Mouse (Mus musculus) embryonic facial prominence, embryonic 15.5 days (tissue): ENCODE measurements around the gene Gcc1. TPM values are rescaled to one million over a fixed set of nuclear protein-coding genes. Genes with fewer than 3 reads are reported as not detected.

Experiments used
- ATAC-seq: fragments of 200-750 bp; cut with Nextera tagmentation; 2 replicates; pipeline ENCODE4 v1.8.0; 2017; ENCODE audit warnings: low read depth, moderate TSS enrichment; ENCODE audit not compliant: insufficient number of reproducible peaks, low FRiP score, low TSS enrichment
- H3K27ac ChIP-seq: fragments of 300-500 bp; sonication (generic); replicated peaks from 2 replicates; pipeline ENCODE4 v1.5.1; 2015; ENCODE audit warnings: mild to moderate bottlenecking, inconsistent platforms
- H3K27me3 ChIP-seq: fragments of 300-500 bp; sonication (generic); 2 replicates; pipeline ENCODE4 v1.6.1; 2015; ENCODE audit warnings: inconsistent platforms
- H3K36me3 ChIP-seq: fragments of 300-500 bp; sonication (generic); 2 replicates; pipeline ENCODE4 v1.6.1; 2015; ENCODE audit warnings: mild to moderate bottlenecking, inconsistent platforms
- H3K4me1 ChIP-seq: fragments of 300-500 bp; sonication (generic); 2 replicates; pipeline ENCODE4 v1.6.1; 2015; ENCODE audit warnings: inconsistent platforms
- H3K4me2 ChIP-seq: fragments of 300-500 bp; sonication (generic); replicated peaks from 2 replicates; pipeline ENCODE4 v1.6.1; 2015; ENCODE audit warnings: mild to moderate bottlenecking, inconsistent platforms
- H3K4me3 ChIP-seq: fragments of 300-500 bp; sonication (generic); replicated peaks from 2 replicates; pipeline ENCODE4 v1.5.1; 2015; ENCODE audit warnings: mild to moderate bottlenecking, inconsistent platforms
- H3K9ac ChIP-seq: fragments of 300-500 bp; sonication (generic); 2 replicates; pipeline ENCODE4 v1.6.1; 2015; ENCODE audit warnings: inconsistent platforms
- H3K9me3 ChIP-seq: fragments of 300-500 bp; sonication (generic); replicated peaks from 2 replicates; pipeline ENCODE4 v1.6.1; 2016; ENCODE audit warnings: inconsistent platforms
- WGBS: fragments of 180-500 bp; shearing (Covaris S2); methylation state at CpG from one replicate; pipeline ENCODE4 v1.1.7; 2015; 5-methylcytosine and 5-hydroxymethylcytosine counted together
- polyA plus RNA-seq: library from polyadenylated mRNA; unstranded; fragments of >200 nt; fragmentation: Nextera tagmentation; extraction: Ambion mirVana; gene quantifications from 2 replicates; pipeline ENCODE4 v1.2.1, GENCODE M21; 2015

The Gcc1 gene
- 9.6 and 10.5 TPM in 2 replicates for polyA plus RNA-seq

- H3K36me3 ChIP-seq, result peaks cover 25% of the 10 kb centered on the region
- no peak for ATAC-seq
- H3K4me2 ChIP-seq, result no peak within 1 kb of the TSS
- no peaks in the 10 kb centered on the region for H3K9me3 ChIP-seq
- no peak within 1 kb of the TSS for H3K9ac ChIP-seq
- H3K4me3 ChIP-seq, result no peak within 1 kb of the TSS
- WGBS, result 81% methylated on average over 3 of the region's 3 CpGs
- no peaks in the 10 kb centered on the region for H3K27me3 ChIP-seq
- H3K27ac ChIP-seq, result no peak within 1 kb of the TSS
- peaks cover 15% of the 10 kb centered on the region for H3K4me1 ChIP-seq
Observed at GRCm38 (mm10) chr6:28428290-28428689, at the start of gene Gcc1. Gene Gcc1 (minus strand): TSS chr6:28428390.

DNA sequence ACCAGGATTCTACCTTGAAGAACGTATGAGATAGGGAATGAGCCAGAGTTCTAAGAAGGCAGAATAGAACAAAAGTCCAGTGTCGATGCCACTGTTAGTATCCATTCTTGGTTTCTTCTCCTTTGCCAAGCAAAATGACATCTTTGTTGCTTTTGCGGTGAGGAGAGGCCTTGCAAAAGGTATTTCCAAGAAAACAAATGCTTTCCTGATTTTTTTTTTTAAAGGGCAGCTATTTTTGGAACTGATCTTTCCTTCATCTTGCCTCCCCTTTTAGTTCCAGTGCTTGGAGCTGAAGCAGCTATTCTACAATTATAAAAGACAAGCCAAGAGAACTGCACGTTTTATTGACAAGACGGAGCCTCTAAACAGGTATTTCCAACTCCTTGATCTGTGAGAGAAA is 46.6 kb upstream of the Gcc1 start, which contains the start of gene Snd1:
Snd1 (plus strand) TSS at position 301 of the 400 bp plus-strand sequence.
- no peak for ATAC-seq
- H3K9ac ChIP-seq, result no peak within 1 kb of the TSS
- 83% methylated on average over 5 of the region's 5 CpGs for WGBS

DNA sequence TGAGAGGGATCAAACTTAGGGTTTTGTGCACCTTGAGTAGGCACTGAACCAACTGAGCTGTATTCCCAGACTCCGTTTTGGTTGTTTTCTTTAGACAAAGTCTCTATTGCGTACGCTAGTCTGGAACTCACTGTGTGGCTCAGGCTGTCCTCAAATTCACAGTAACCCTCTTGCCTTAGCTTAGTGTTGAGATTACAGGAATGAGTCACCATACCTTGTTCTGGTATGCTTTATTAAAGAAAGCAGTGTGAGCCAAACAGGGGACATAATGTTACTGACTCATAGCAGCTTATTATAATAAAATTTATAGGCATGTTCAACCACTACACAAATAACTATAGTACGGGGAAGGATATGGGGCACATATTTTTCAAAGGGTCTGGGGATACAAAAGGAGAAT is 46.0 kb upstream of the Gcc1 start:
- H3K27me3 ChIP-seq, result no peaks in the 10 kb centered on the region
- no peak overlapping the region for H3K4me2 ChIP-seq
- peaks cover 2% of the 10 kb centered on the region; the same call in 1 of the 2 replicates for H3K4me1 ChIP-seq
- no peak for ATAC-seq
- no peaks in the 10 kb centered on the region for H3K36me3 ChIP-seq
- H3K4me3 ChIP-seq, result no peak overlapping the region
- H3K9me3 ChIP-seq, result no peaks in the 10 kb centered on the region
- 82% methylated on average over 4 of the region's 4 CpGs for WGBS
- H3K27ac ChIP-seq, result no peak overlapping the region
- no peak overlapping the region for H3K9ac ChIP-seq

More for the DNA sequence above, 46.6 kb upstream of the Gcc1 start, which contains the start of gene Snd1:
- Histone ChIP-seq H3K9me3 (no peaks in the 10 kb centered on the region), H3K27ac (no peak within 1 kb of the TSS), H3K4me1 (peaks cover 4% of the 10 kb centered on the region; the same call in 1 of the 2 replicates), H3K27me3 (no peaks in the 10 kb centered on the region), H3K4me2 (no peak within 1 kb of the TSS), H3K36me3 (no peaks in the 10 kb centered on the region), H3K4me3 (no peak within 1 kb of the TSS)

GRCm38 (mm10) chr6:28471284-28472035 is 43.3 kb upstream of the Gcc1 start:
- H3K27me3 ChIP-seq, result no peaks in the 10 kb centered on the region
- no peaks in the 10 kb centered on the region for H3K4me1 ChIP-seq
- H3K9me3 ChIP-seq, result no peaks in the 10 kb centered on the region
- no peaks in the 10 kb centered on the region for H3K36me3 ChIP-seq
- H3K27ac ChIP-seq, result no peak overlapping the region
- no peak overlapping the region for H3K9ac ChIP-seq
- no peak overlapping the region for H3K4me2 ChIP-seq
- H3K4me3 ChIP-seq, result no peak overlapping the region
- 78% methylated on average over 9 of the region's 9 CpGs for WGBS
- ATAC-seq, result no peak

GRCm38 (mm10) chr6:28470621-28471020 is 42.4 kb upstream of the Gcc1 start:
- H3K9me3 ChIP-seq, result no peaks in the 10 kb centered on the region
- H3K4me1 ChIP-seq, result no peaks in the 10 kb centered on the region
- H3K27ac ChIP-seq, result no peak overlapping the region
- no peaks in the 10 kb centered on the region for H3K36me3 ChIP-seq
- no peak overlapping the region for H3K4me2 ChIP-seq
- ATAC-seq, result no peak
- WGBS, result 76% methylated on average over 5 of the region's 5 CpGs
- H3K27me3 ChIP-seq, result no peaks in the 10 kb centered on the region
- no peak overlapping the region for H3K9ac ChIP-seq
- H3K4me3 ChIP-seq, result no peak overlapping the region

GRCm38 (mm10) chr6:28470017-28470602 is 41.9 kb upstream of the Gcc1 start:
- Histone ChIP-seq H3K9me3 (no peaks in the 10 kb centered on the region), H3K4me3 (no peak overlapping the region), H3K4me1 (no peaks in the 10 kb centered on the region), H3K36me3 (no peaks in the 10 kb centered on the region), H3K4me2 (no peak overlapping the region), H3K27ac (no peak overlapping the region), H3K27me3 (no peaks in the 10 kb centered on the region), H3K9ac (no peak overlapping the region)
- no peak for ATAC-seq
- 56% methylated on average over 4 of the region's 4 CpGs for WGBS

DNA sequence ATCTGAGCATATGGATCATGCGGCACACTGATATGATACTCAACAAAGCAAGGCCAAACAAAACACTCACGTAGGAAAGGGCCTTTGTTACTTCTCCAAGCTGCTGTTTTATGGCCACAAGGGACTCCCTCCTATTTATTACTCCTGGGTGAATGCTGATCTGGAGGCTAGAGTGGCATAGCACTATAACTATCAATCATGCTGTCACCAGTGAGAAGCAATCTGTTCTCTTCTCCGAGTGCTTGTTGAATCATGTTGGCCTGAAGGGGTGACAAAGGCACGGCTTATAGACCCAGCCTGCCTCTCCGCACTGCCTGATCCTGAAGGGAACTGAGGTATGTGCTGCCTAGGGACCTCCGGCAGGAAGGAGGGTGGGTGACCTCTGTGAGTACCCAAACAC is 36.4 kb upstream of the Gcc1 start:
- 52% methylated on average over 6 of the region's 6 CpGs for WGBS
- Histone ChIP-seq H3K27ac (no peak overlapping the region), H3K4me2 (no peak overlapping the region), H3K4me3 (no peak overlapping the region), H3K36me3 (no peaks in the 10 kb centered on the region), H3K27me3 (no peaks in the 10 kb centered on the region), H3K9me3 (no peaks in the 10 kb centered on the region), H3K4me1 (no peaks in the 10 kb centered on the region), H3K9ac (no peak overlapping the region)
- no peak for ATAC-seq

GRCm38 (mm10) chr6:28460534-28460933 is 32.3 kb upstream of the Gcc1 start:
- Histone ChIP-seq H3K4me2 (no peak overlapping the region), H3K36me3 (no peaks in the 10 kb centered on the region), H3K27me3 (no peaks in the 10 kb centered on the region), H3K9ac (no peak overlapping the region), H3K27ac (no peak overlapping the region), H3K9me3 (no peaks in the 10 kb centered on the region), H3K4me1 (no peaks in the 10 kb centered on the region), H3K4me3 (no peak overlapping the region)
- no peak for ATAC-seq
- WGBS, result 9% methylated on average over 5 of the region's 5 CpGs

- H3K27ac ChIP-seq, result no peak overlapping the region
- H3K4me1 ChIP-seq, result no peaks in the 10 kb centered on the region
- H3K4me3 ChIP-seq, result no peak overlapping the region
- ATAC-seq, result no peak
- no peaks in the 10 kb centered on the region for H3K9me3 ChIP-seq
- H3K4me2 ChIP-seq, result no peak overlapping the region
- no peak overlapping the region for H3K9ac ChIP-seq
- no peaks in the 10 kb centered on the region for H3K27me3 ChIP-seq
- no peaks in the 10 kb centered on the region for H3K36me3 ChIP-seq
Observed at GRCm38 (mm10) chr6:28459221-28459668, 31.1 kb upstream of the Gcc1 start.

DNA sequence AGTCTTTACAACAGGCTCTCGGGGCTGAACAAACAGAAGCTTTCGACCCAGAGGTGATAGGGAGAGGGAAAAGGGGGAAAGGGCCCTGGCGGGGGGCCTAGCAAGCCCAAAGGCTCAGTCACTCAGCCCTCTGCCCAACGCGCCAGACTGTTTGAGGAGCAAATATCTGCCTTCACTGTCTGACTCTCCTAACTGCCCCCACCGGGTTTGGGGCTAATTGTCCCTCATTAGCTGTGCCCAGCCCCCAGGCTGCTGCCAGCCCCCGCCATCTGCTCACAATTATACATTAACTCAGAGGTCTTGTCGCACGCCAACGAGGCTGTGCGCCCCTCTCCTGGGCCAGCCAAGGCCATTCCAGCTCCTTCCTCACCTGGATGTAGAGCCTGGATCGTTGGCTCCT is 22.8 kb upstream of the Gcc1 start:
- H3K27ac ChIP-seq, result no peak overlapping the region
- H3K4me2 ChIP-seq, result no peak overlapping the region
- WGBS, result under 1% methylated on average over 12 of the region's 12 CpGs
- H3K9ac ChIP-seq, result no peak overlapping the region
- peaks cover 35% of the 10 kb centered on the region for H3K27me3 ChIP-seq
- H3K4me1 ChIP-seq, result 0 out of 2 replicates have a peak, but pooled peaks cover 3% of the 10 kb centered on the region
- no peaks in the 10 kb centered on the region for H3K9me3 ChIP-seq
- no peaks in the 10 kb centered on the region for H3K36me3 ChIP-seq
- no peak overlapping the region for H3K4me3 ChIP-seq
- no peak for ATAC-seq

DNA sequence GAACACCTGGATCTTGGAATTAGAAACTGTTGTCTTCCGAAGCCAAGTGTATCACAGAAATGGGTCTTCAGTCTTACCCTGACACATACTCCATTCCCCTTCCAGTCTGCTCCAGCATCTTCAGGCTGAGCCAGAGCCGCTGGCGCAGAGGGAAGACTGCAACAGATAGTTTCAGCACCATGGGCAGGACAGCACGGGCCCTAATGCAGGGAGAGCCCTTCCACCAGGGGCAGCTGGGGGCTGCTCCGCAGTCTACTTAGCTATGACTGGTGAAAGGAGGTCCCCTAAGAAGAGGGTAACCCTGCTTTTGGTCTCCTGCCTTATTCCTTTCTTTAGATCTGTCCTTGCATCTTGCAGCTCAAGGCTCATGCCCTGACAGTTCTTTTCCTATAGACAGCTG is 22.3 kb upstream of the Gcc1 start:
- Histone ChIP-seq H3K27me3 (peaks cover 35% of the 10 kb centered on the region), H3K27ac (no peak overlapping the region), H3K4me2 (no peak overlapping the region), H3K9ac (no peak overlapping the region), H3K4me3 (no peak overlapping the region), H3K36me3 (no peaks in the 10 kb centered on the region), H3K9me3 (no peaks in the 10 kb centered on the region), H3K4me1 (0 out of 2 replicates have a peak, but pooled peaks cover 3% of the 10 kb centered on the region)
- WGBS, result 11% methylated on average over 5 of the region's 5 CpGs
- ATAC-seq, result no peak
